Mouse (Mus musculus): Measurements from ENCODE around the gene Tmem203. TPM values are rescaled to one million over a fixed set of nuclear protein-coding genes. Genes with fewer than 3 reads are reported as not detected.

The Tmem203 gene
- total and polyA plus RNA-seq, 3 experiments: 21.2 to 28.3 (median 21.5) TPM

GRCm38 (mm10) chr2:25236614-25237013 is 18.6 kb upstream of the Tmem203 start, which contains the start of gene Rnf224:
Rnf224 (minus strand) TSS chr2:25236787.
- TF ChIP-seq MYC (IDR thresholded peaks at IDR 0.05; ENCODE audit: low read depth, low read length) (no peak), MAFK (IDR thresholded peaks at IDR 0.05; ENCODE audit: insufficient replicate concordance, low read length) (no peak), RCOR1 (conservative IDR thresholded peaks at IDR 0.05; ENCODE audit: low read depth, low read length) (no peak), BHLHE40 (IDR thresholded peaks at IDR 0.05; ENCODE audit: low read depth, low read length) (no peak), IRF4 (IDR thresholded peaks at IDR 0.05; ENCODE audit: low read depth, low read length) (no peak), POLR2AphosphoS2 (IDR thresholded peaks at IDR 0.05; ENCODE audit: low read depth, low read length) (no peak), GABPA (IDR thresholded peaks at IDR 0.05; ENCODE audit: insufficient replicate concordance, low read depth, low read length) (no peak), ELF1 (IDR thresholded peaks at IDR 0.05; ENCODE audit: low read depth, low read length) (no peak), PAX5 (IDR thresholded peaks at IDR 0.05; ENCODE audit: low read length) (no peak), ZKSCAN1 (IDR thresholded peaks at IDR 0.05; ENCODE audit: borderline replicate concordance, low read depth, low read length) (no peak), KAT2A (IDR thresholded peaks at IDR 0.05; ENCODE audit: insufficient replicate concordance, low read length) (no peak), MAX (IDR thresholded peaks at IDR 0.05; ENCODE audit: low read length) (no peak), MAZ (IDR thresholded peaks at IDR 0.05; ENCODE audit: low read depth, low read length) (no peak), JUN (IDR thresholded peaks at IDR 0.05; ENCODE audit: insufficient read depth, low read depth, low read length) (no peak), ETS1 (conservative IDR thresholded peaks at IDR 0.05; ENCODE audit: low read depth, low read length) (no peak), USF1 (IDR thresholded peaks at IDR 0.05; ENCODE audit: low read depth, low read length) (no peak), RAD21 (IDR thresholded peaks at IDR 0.05; ENCODE audit: low read depth, low read length) (no peak)

GRCm38 (mm10) chr2:25237522-25237921 is 17.7 kb upstream of the Tmem203 start:
- dilution Hi-C loops (cut with MboI; ENCODE audit: extremely low pct_ligation_motif_present, extremely low pct_unique_long_range_greater_than_20kb, low sequenced_read_pairs): no loop called here
- Histone ChIP-seq H3K27ac (ENCODE audit: insufficient read depth, low read depth) (no peak overlapping the region), H3K9ac (ENCODE audit: insufficient read depth, low read depth) (no peak overlapping the region), H3K4me1 (ENCODE audit: control insufficient read depth in 1 of 2, insufficient read depth in 2 of 2) (peaks cover 12 to 21% of the 10 kb centered on the region in 2 experiments), H3K4me3 (replicated peaks in 1 of 3; ENCODE audit: low read depth in 2 of 3, low read length in 2 of 3, poor library complexity in 1 of 3) (no peak overlapping the region), H3K9me3 (replicated peaks; ENCODE audit: low read length) (no peaks in the 10 kb centered on the region), H3K27me3 (replicated peaks) (peaks cover 83% of the 10 kb centered on the region), H3K79me2 (replicated peaks; ENCODE audit: control insufficient read depth, extremely low read depth, insufficient read depth, poor library complexity, severe bottlenecking) (no peaks in the 10 kb centered on the region), H3K36me3 (replicated peaks in 1 of 2; ENCODE audit: control insufficient read depth in 1 of 2, insufficient read depth in 1 of 2, low read length in 1 of 2) (no peaks in the 10 kb centered on the region), H3K4me2 (ENCODE audit: insufficient read depth, low read depth, poor library complexity, severe bottlenecking) (no peak overlapping the region)
- in situ Hi-C loops (cut with MboI; ENCODE audit: low pct_ligation_motif_present, low pct_unique_long_range_greater_than_20kb, low sequenced_read_pairs): no loop called here
- no peak for DNase-seq (ENCODE audit: extremely low read depth)
- TF ChIP-seq KAT2A (IDR thresholded peaks at IDR 0.05; ENCODE audit: insufficient replicate concordance, low read length) (no peak), CHD2 (IDR thresholded peaks at IDR 0.05; ENCODE audit: low read length) (no peak), E2F4 (IDR thresholded peaks at IDR 0.05; ENCODE audit: insufficient replicate concordance, low read depth, low read length) (no peak), IRF4 (IDR thresholded peaks at IDR 0.05; ENCODE audit: low read depth, low read length) (no peak), POLR2AphosphoS2 (IDR thresholded peaks at IDR 0.05; ENCODE audit: low read depth, low read length) (no peak)

More at GRCm38 (mm10) chr2:25236614-25237013, 18.6 kb upstream of the Tmem203 start, which contains the start of gene Rnf224:
- DNase-seq (ENCODE audit: extremely low read depth): no peak
- in situ Hi-C loops (cut with MboI; ENCODE audit: low pct_ligation_motif_present, low pct_unique_long_range_greater_than_20kb, low sequenced_read_pairs) (no loop called here), dilution Hi-C loops (cut with MboI; ENCODE audit: extremely low pct_ligation_motif_present, extremely low pct_unique_long_range_greater_than_20kb, low sequenced_read_pairs) (no loop called here)
- no peak within 1 kb of the TSS for H3K9ac ChIP-seq (ENCODE audit: insufficient read depth, low read depth)
- no peaks in the 10 kb centered on the region for H3K9me3 ChIP-seq (replicated peaks; ENCODE audit: low read length)
- no peaks in the 10 kb centered on the region for H3K79me2 ChIP-seq (replicated peaks; ENCODE audit: control insufficient read depth, extremely low read depth, insufficient read depth, poor library complexity, severe bottlenecking)
- H3K4me2 ChIP-seq (ENCODE audit: insufficient read depth, low read depth, poor library complexity, severe bottlenecking): no peak within 1 kb of the TSS
- no peak within 1 kb of the TSS for H3K4me3 ChIP-seq (replicated peaks in 1 of 3; ENCODE audit: low read depth in 2 of 3, low read length in 2 of 3, poor library complexity in 1 of 3)
- H3K36me3 ChIP-seq (replicated peaks in 1 of 2; ENCODE audit: control insufficient read depth in 1 of 2, insufficient read depth in 1 of 2, low read length in 1 of 2): no peaks in the 10 kb centered on the region
- H3K27me3 ChIP-seq (replicated peaks): peaks cover 87% of the 10 kb centered on the region
- H3K4me1 ChIP-seq (ENCODE audit: control insufficient read depth in 1 of 2, insufficient read depth in 2 of 2): peaks cover 11 to 20% of the 10 kb centered on the region in 2 experiments
- H3K27ac ChIP-seq (ENCODE audit: insufficient read depth, low read depth): no peak within 1 kb of the TSS
